Mouse (Mus musculus): ENCODE results near the gene Tmcc2. TPM values are rescaled to one million over a fixed set of nuclear protein-coding genes. Genes with fewer than 3 reads are reported as not detected.

Gene Tmcc2
- polyA plus RNA-seq, 1 experiment from 2014 or later: 4.5 TPM

GRCm38 (mm10) chr1:132326777-132327176 is 64.3 kb downstream of the Tmcc2 start:
- H3K4me3 ChIP-seq (replicated peaks; ENCODE audit: low read depth, low read length): no peak overlapping the region
- H3K9ac ChIP-seq (ENCODE audit: low read depth, low read length): no peak overlapping the region
- TF ChIP-seq CTCF (IDR thresholded peaks at IDR 0.05; ENCODE audit: low read depth): no peak
- no peak overlapping the region for H3K27ac ChIP-seq
- H3K4me2 ChIP-seq (ENCODE audit: low read length): no peak overlapping the region
- peaks cover 13% of the 10 kb centered on the region; the same call in 1 of the 2 replicates for H3K4me1 ChIP-seq (replicated peaks; ENCODE audit: insufficient read depth, low read length)
- ATAC-seq (replicated peaks; ENCODE audit: low FRiP score, low read depth): no peak
- DNase-seq (ENCODE audit: low spot score): no peak
- peaks cover 4% of the 10 kb centered on the region; the same call in 1 of the 2 replicates for H3K36me3 ChIP-seq (ENCODE audit: insufficient read depth, low read length)
- H3K27me3 ChIP-seq (ENCODE audit: insufficient read depth, low read length): no peaks in the 10 kb centered on the region
- H3K9me3 ChIP-seq (replicated peaks; ENCODE audit: low read length): no peaks in the 10 kb centered on the region
- 44% methylated on average over 9 of the region's 9 CpGs for WGBS

GRCm38 (mm10) chr1:132322711-132323542 is 68.2 kb downstream of the Tmcc2 start:
- Histone ChIP-seq H3K9me3 (replicated peaks; ENCODE audit: low read length) (no peaks in the 10 kb centered on the region), H3K27ac (0 out of 2 replicates have a peak overlapping the region, but pooled peaks have one; percentile 25), H3K9ac (ENCODE audit: low read depth, low read length) (no peak overlapping the region), H3K27me3 (ENCODE audit: insufficient read depth, low read length) (no peaks in the 10 kb centered on the region), H3K4me1 (replicated peaks; ENCODE audit: insufficient read depth, low read length) (peaks cover 21% of the 10 kb centered on the region), H3K36me3 (ENCODE audit: insufficient read depth, low read length) (no peaks in the 10 kb centered on the region), H3K4me2 (ENCODE audit: low read length) (no peak overlapping the region), H3K4me3 (replicated peaks; ENCODE audit: low read depth, low read length) (no peak overlapping the region)
- ATAC-seq (replicated peaks; ENCODE audit: low FRiP score, low read depth) (no peak), DNase-seq (ENCODE audit: low spot score) (peak; percentile 63)
- WGBS: 41% methylated on average over 13 of the region's 13 CpGs
- TF ChIP-seq CTCF (IDR thresholded peaks at IDR 0.05; ENCODE audit: low read depth): no peak

GRCm38 (mm10) chr1:132321821-132322580 is 69.1 kb downstream of the Tmcc2 start:
- H3K9ac ChIP-seq (ENCODE audit: low read depth, low read length): no peak overlapping the region
- H3K4me3 ChIP-seq (replicated peaks; ENCODE audit: low read depth, low read length): no peak overlapping the region
- no peaks in the 10 kb centered on the region for H3K9me3 ChIP-seq (replicated peaks; ENCODE audit: low read length)
- no peaks in the 10 kb centered on the region for H3K27me3 ChIP-seq (ENCODE audit: insufficient read depth, low read length)
- 64% methylated on average over 7 of the region's 7 CpGs for WGBS
- no peak overlapping the region for H3K4me2 ChIP-seq (ENCODE audit: low read length)
- peaks cover 22% of the 10 kb centered on the region for H3K4me1 ChIP-seq (replicated peaks; ENCODE audit: insufficient read depth, low read length)
- H3K27ac ChIP-seq: 0 out of 2 replicates have a peak overlapping the region, but pooled peaks have one; percentile 25
- no peak for TF ChIP-seq CTCF (IDR thresholded peaks at IDR 0.05; ENCODE audit: low read depth)
- DNase-seq (ENCODE audit: low spot score) (no peak), ATAC-seq (replicated peaks; ENCODE audit: low FRiP score, low read depth) (no peak)
- H3K36me3 ChIP-seq (ENCODE audit: insufficient read depth, low read length): no peaks in the 10 kb centered on the region

- TF ChIP-seq CTCF (IDR thresholded peaks at IDR 0.05; ENCODE audit: low read depth): no peak
- no peak overlapping the region for H3K27ac ChIP-seq
- H3K4me2 ChIP-seq (ENCODE audit: low read length): no peak overlapping the region
- ATAC-seq (replicated peaks; ENCODE audit: low FRiP score, low read depth) (0 out of 2 replicates have a peak, but pooled peaks have one; percentile 22), DNase-seq (ENCODE audit: low spot score) (peak; percentile 54)
- peaks cover 23% of the 10 kb centered on the region for H3K4me1 ChIP-seq (replicated peaks; ENCODE audit: insufficient read depth, low read length)
- H3K4me3 ChIP-seq (replicated peaks; ENCODE audit: low read depth, low read length): no peak overlapping the region
- no peaks in the 10 kb centered on the region for H3K27me3 ChIP-seq (ENCODE audit: insufficient read depth, low read length)
- no peaks in the 10 kb centered on the region for H3K9me3 ChIP-seq (replicated peaks; ENCODE audit: low read length)
- 44% methylated on average over 5 of the region's 5 CpGs for WGBS
- H3K36me3 ChIP-seq (ENCODE audit: insufficient read depth, low read length): no peaks in the 10 kb centered on the region
- H3K9ac ChIP-seq (ENCODE audit: low read depth, low read length): no peak overlapping the region
Observed at GRCm38 (mm10) chr1:132319242-132319641, 71.8 kb downstream of the Tmcc2 start.

- H3K27ac ChIP-seq: no peak overlapping the region
- H3K9ac ChIP-seq (ENCODE audit: low read depth, low read length): no peak overlapping the region
- no peak overlapping the region for H3K4me3 ChIP-seq (replicated peaks; ENCODE audit: low read depth, low read length)
- H3K4me1 ChIP-seq (replicated peaks; ENCODE audit: insufficient read depth, low read length): peaks cover 23% of the 10 kb centered on the region
- 53% methylated on average over 8 of the region's 8 CpGs for WGBS
- peak overlapping the region; percentile 91; the same call in 1 of the 2 replicates for H3K4me2 ChIP-seq (ENCODE audit: low read length)
- no peak for TF ChIP-seq CTCF (IDR thresholded peaks at IDR 0.05; ENCODE audit: low read depth)
- no peak for ATAC-seq (replicated peaks; ENCODE audit: low FRiP score, low read depth)
- no peaks in the 10 kb centered on the region for H3K27me3 ChIP-seq (ENCODE audit: insufficient read depth, low read length)
- no peaks in the 10 kb centered on the region for H3K9me3 ChIP-seq (replicated peaks; ENCODE audit: low read length)
- no peak for DNase-seq (ENCODE audit: low spot score)
- no peaks in the 10 kb centered on the region for H3K36me3 ChIP-seq (ENCODE audit: insufficient read depth, low read length)
Observed at GRCm38 (mm10) chr1:132317894-132318863, 72.9 kb downstream of the Tmcc2 start.

Data from kidney, postnatal 0 days (tissue).